Mouse (Mus musculus): Measurements from ENCODE around the gene Tspan15. TPM values are rescaled to one million over a fixed set of nuclear protein-coding genes. Genes with fewer than 3 reads are reported as not detected.

Gene Tspan15
- not detected for polyA plus RNA-seq (2017; shearing (Covaris generic))

DNA sequence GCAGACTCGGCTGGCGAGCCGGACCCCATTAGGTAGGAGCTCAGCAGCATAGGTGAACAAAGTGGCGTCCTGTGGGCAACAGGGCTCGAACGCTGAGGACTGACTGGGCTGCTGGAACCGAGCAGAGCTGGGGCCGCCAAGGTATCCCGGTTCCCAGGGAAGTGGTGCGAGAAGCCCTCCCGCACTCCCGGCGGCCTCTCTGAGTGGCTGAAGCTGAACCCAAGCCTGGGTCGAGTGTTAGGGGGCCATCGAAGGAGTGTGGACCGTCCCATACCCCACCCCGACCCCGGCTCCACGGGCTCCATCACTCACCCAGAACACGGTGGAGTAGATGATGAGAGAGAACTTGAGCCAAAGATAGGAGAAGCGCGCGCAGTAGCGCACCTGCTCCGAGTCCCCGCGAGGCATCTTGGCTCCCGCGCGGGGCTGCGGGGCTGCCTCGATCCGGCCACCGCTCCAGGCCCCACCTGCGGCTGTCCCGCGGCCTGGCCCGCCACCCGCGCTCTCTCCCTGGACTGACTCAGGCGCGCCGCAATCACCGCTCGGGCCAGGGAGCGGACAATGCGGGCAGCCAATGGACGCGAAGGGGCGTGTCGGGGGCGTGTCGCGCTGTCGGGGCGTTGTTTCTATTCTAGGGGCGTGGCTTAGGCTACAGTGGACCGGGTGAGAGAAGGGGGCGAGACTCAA, at the start of gene Tspan15:
Tspan15 (minus strand) TSS at position 544 of the 687 bp plus-strand sequence.

DNA sequence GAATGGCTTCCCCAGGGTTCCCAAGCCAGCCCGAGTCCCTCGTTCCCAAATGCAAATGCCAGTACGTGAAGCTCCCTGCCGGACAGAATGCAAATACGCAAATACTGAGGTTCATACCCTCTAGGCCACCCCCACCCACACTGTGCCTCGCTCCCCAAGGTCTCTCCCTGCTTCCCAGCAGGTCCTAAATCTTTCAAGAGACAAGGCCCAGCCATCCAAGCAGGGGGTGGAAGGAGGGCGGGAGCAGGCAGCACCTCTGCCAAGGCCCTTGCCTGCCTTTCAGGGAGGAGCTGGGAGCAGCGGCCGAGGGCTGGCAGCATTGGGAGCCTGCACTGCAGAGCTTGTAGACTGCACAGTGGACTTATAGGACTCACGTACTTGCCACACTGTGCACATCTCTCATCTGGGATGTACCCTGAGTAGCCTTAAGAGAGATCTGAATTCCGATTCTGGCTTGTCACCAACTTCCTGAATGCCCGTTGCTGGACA, 21.0 kb upstream of the Tspan15 start, which contains the start of gene Tacr2:
Tacr2 (plus strand) TSS at position 439 of the 489 bp plus-strand sequence.

DNA sequence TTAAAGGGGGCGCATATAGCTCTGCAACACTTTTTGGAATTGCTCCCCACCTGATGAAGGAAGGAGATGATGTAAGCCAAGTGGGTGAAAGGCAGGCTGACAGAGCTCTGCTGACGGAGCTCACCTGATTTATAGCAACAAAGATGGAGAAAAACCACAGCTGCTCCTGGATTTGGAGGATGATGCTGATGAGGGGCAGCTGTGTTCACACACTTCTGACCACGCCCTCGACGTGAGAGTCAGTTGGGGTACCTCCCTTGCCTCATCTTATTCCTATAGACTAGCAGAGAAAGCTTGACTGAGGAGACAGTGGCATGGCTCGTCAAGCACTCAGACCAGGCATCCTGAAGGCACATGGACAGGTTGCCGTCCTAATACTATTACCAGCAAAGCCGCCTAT, 87.2 kb downstream of the Tspan15 start, which contains the start of gene Fam241b:
Fam241b (minus strand) TSS at position 101 of the 400 bp plus-strand sequence.

Other genes with a start within 250 kb of the Tspan15 start
- not detected for gene Neurog3, start 98.2 kb downstream of the Tspan15 start, polyA plus RNA-seq (2017; shearing (Covaris generic))
- not detected for gene Fam241b, start 87.3 kb downstream of the Tspan15 start, polyA plus RNA-seq (2017; shearing (Covaris generic))
- gene Tacr2, start 21.2 kb upstream of the Tspan15 start, polyA plus RNA-seq (2017; shearing (Covaris generic)) = not detected
- gene Hk1, start 148.7 kb upstream of the Tspan15 start, polyA plus RNA-seq (2017; shearing (Covaris generic)) = 83.3 TPM
- gene Hkdc1, start 191.2 kb upstream of the Tspan15 start, polyA plus RNA-seq (2017; shearing (Covaris generic)) = not detected
- 0.39 TPM for gene 4930507D05Rik, start 218.2 kb upstream of the Tspan15 start, polyA plus RNA-seq (2017; shearing (Covaris generic))
- 23.0 TPM for gene Supv3l1, start 218.5 kb upstream of the Tspan15 start, polyA plus RNA-seq (2017; shearing (Covaris generic))

All from naive thymus-derived CD4-positive, alpha-beta T cell, adult 5 months (primary cell).